Mouse (Mus musculus) adrenal gland, adult 8-10 months (tissue): Measurements from ENCODE around the gene Nde1. TPM values are rescaled to one million over a fixed set of nuclear protein-coding genes. Genes with fewer than 3 reads are reported as not detected.

Source experiments
- DNase-seq: peaks from one replicate; pipeline ENCODE4 v3.0.0; 2022
- microRNA-seq, 2 experiments: library from miRNA; unstranded; fragments of <30 nt; microRNA quantifications; one replicate each; pipeline ENCODE4 v1.2.0; 2022
- total RNA-seq, 4 experiments: library from RNA; stranded (reverse); gene quantifications; 2 replicates each; pipeline ENCODE4 v1.2.4; 2022

Nde1 gene
- total RNA-seq, 4 experiments from 2014 or later = 39.9 to 69.3 (median 52.3) TPM

- no peak for DNase-seq
Observed at GRCm38 (mm10) chr16:14163731-14164130, 656 bp downstream of the Nde1 start.

GRCm38 (mm10) chr16:14166490-14166889, 3.4 kb downstream of the Nde1 start:
- DNase-seq = no peak

GRCm38 (mm10) chr16:14169706-14170105, 6.6 kb downstream of the Nde1 start:
- no peak for DNase-seq

- no peak for DNase-seq
Observed at GRCm38 (mm10) chr16:14178041-14178440, 15.0 kb downstream of the Nde1 start.

GRCm38 (mm10) chr16:14180163-14180733, 17.2 kb downstream of the Nde1 start:
- DNase-seq = no peak

GRCm38 (mm10) chr16:14182360-14182759, 19.3 kb downstream of the Nde1 start:
- DNase-seq = no peak

GRCm38 (mm10) chr16:14183856-14184255, 20.8 kb downstream of the Nde1 start:
- DNase-seq = no peak

GRCm38 (mm10) chr16:14185516-14185915, 22.4 kb downstream of the Nde1 start:
- no peak for DNase-seq

GRCm38 (mm10) chr16:14194164-14194950, 31.3 kb downstream of the Nde1 start:
- no peak for DNase-seq

- peak; percentile 28 for DNase-seq
Observed at GRCm38 (mm10) chr16:14195427-14195826, 32.4 kb downstream of the Nde1 start.

- no peak for DNase-seq
Observed at GRCm38 (mm10) chr16:14198798-14199197, 35.7 kb downstream of the Nde1 start.

GRCm38 (mm10) chr16:14215156-14215555, 52.1 kb downstream of the Nde1 start:
- no peak for DNase-seq

- peak; percentile 68 for DNase-seq
Observed at GRCm38 (mm10) chr16:14237100-14237723, 74.1 kb downstream of the Nde1 start.

GRCm38 (mm10) chr16:14242059-14242458, 79.0 kb downstream of the Nde1 start:
- DNase-seq = no peak

Small RNAs within 50 kb of the gene (microRNA-seq; reads per million reads assigned to microRNA genes)
- gene Gm27671 (0 reads per million in 2 experiments), gene Mir484 (591 to 979 reads per million in 2 experiments)

Other genes with a start within 250 kb of the Nde1 start
- 1 to 10 TPM; 1.2 to 4.5 (median 2.6) TPM for gene 2900011O08Rik, start 176.7 kb upstream of the Nde1 start, total RNA-seq
- under 1 TPM in 2 of 4 experiments, not detected in 2; 0.75 to 0.83 TPM for gene Ifitm7, start 176.4 kb upstream of the Nde1 start, total RNA-seq
- 100 to 1,000 TPM; 109 to 161 (median 148) TPM for gene Marf1, start 76 bp downstream of the Nde1 start, total RNA-seq
- gene Myh11, start 128.1 kb downstream of the Nde1 start, total RNA-seq = 1 to 10 TPM; 4.4 to 5.6 (median 5.1) TPM
- 10 to 100 TPM; 58.9 to 66.4 (median 62.7) TPM for gene Fopnl, start 154.1 kb downstream of the Nde1 start, total RNA-seq
- gene Abcc1, start 198.3 kb downstream of the Nde1 start, total RNA-seq = 10 to 100 TPM; 20.7 to 36.7 (median 28.5) TPM